Mouse (Mus musculus) left cerebral cortex, postnatal 4 days (tissue): ENCODE results near the gene Dgke. TPM values are rescaled to one million over a fixed set of nuclear protein-coding genes. Genes with fewer than 3 reads are reported as not detected.
"Not testable (repeated sequence)": the region's sequence is repeated elsewhere in the genome, so short reads cannot be mapped to it uniquely, and the experiment has no call there.

Experiments
- DNase-seq: peaks from one replicate; pipeline ENCODE4 v3.0.0-alpha.2; 2022
- intact Hi-C: fragments of 180-260 bp; cut with DNase I; formaldehyde crosslinking; loops from one replicate; pipeline ENCODE4 v1.15.1; 2025
- total RNA-seq, 2 experiments: library from RNA; stranded (reverse); gene quantifications; 2 replicates each; pipeline ENCODE4 v1.2.3; 2021

The Dgke gene
- total RNA-seq, 2 experiments from 2014 or later: 31.6 to 33.7 TPM

- DNase-seq: no peak
- intact Hi-C loops: loop anchor here (10.0 kb wide), 1 partner anchor 48 kb away; the partner anchor contains the start of gene Trim25
Observed at GRCm38 (mm10) chr11:89043046-89043445, 23.6 kb downstream of the Dgke start.

- not testable (repeated sequence) for DNase-seq
- intact Hi-C loops: loop anchor here (10.0 kb wide), 1 partner anchor 46 kb away; the partner anchor contains the start of gene Trim25
Observed at GRCm38 (mm10) chr11:89041073-89041472, 25.6 kb downstream of the Dgke start.

GRCm38 (mm10) chr11:89039325-89039724 lies 27.3 kb downstream of the Dgke start:
- peak; percentile 45 for DNase-seq
- intact Hi-C loops: no loop called here

GRCm38 (mm10) chr11:89038496-89038895 lies 28.2 kb downstream of the Dgke start:
- intact Hi-C loops: no loop called here
- DNase-seq: no peak

- intact Hi-C loops: no loop called here
- DNase-seq: no peak
Observed at GRCm38 (mm10) chr11:89035552-89035951, 31.1 kb downstream of the Dgke start.

- intact Hi-C loops: no loop called here
- no peak for DNase-seq
Observed at GRCm38 (mm10) chr11:89034592-89034991, 32.1 kb downstream of the Dgke start.

GRCm38 (mm10) chr11:89031189-89031588 lies 35.5 kb downstream of the Dgke start:
- intact Hi-C loops: no loop called here
- no peak for DNase-seq

- no peak for DNase-seq
- intact Hi-C loops: no loop called here
Observed at GRCm38 (mm10) chr11:89030552-89030951, 36.1 kb downstream of the Dgke start.

GRCm38 (mm10) chr11:89028871-89029405 lies 37.7 kb downstream of the Dgke start:
- intact Hi-C loops: no loop called here
- no peak for DNase-seq

GRCm38 (mm10) chr11:89027955-89028361 lies 38.7 kb downstream of the Dgke start:
- intact Hi-C loops: no loop called here
- DNase-seq: no peak

GRCm38 (mm10) chr11:89026117-89026516 lies 40.5 kb downstream of the Dgke start:
- DNase-seq: no peak
- intact Hi-C loops: no loop called here

- intact Hi-C loops: no loop called here
- no peak for DNase-seq
Observed at GRCm38 (mm10) chr11:89025603-89026002, 41.0 kb downstream of the Dgke start.

- intact Hi-C loops: no loop called here
- DNase-seq: peak; percentile 81
Observed at GRCm38 (mm10) chr11:89024181-89024881, 42.3 kb downstream of the Dgke start.

GRCm38 (mm10) chr11:89023477-89023876 lies 43.2 kb downstream of the Dgke start:
- intact Hi-C loops: no loop called here
- no peak for DNase-seq

- intact Hi-C loops: no loop called here
- DNase-seq: no peak
Observed at GRCm38 (mm10) chr11:89022120-89022731, 44.4 kb downstream of the Dgke start.

GRCm38 (mm10) chr11:89021687-89022086 lies 45.0 kb downstream of the Dgke start:
- no peak for DNase-seq
- intact Hi-C loops: no loop called here

- intact Hi-C loops: no loop called here
- DNase-seq: no peak
Observed at GRCm38 (mm10) chr11:89020681-89021305, 45.9 kb downstream of the Dgke start.

- intact Hi-C loops: no loop called here
- no peak for DNase-seq
Observed at GRCm38 (mm10) chr11:89017514-89018182, 49.0 kb downstream of the Dgke start.

- intact Hi-C loops: no loop called here
- no peak for DNase-seq
Observed at GRCm38 (mm10) chr11:89012241-89012640, 54.4 kb downstream of the Dgke start.

GRCm38 (mm10) chr11:89009496-89009895 lies 57.2 kb downstream of the Dgke start:
- intact Hi-C loops: no loop called here
- DNase-seq: no peak

- intact Hi-C loops: no loop called here
- DNase-seq: no peak
Observed at GRCm38 (mm10) chr11:89009066-89009465, 57.6 kb downstream of the Dgke start.
